Mouse (Mus musculus): ENCODE measurements around the gene Stac2. TPM values are rescaled to one million over a fixed set of nuclear protein-coding genes. Genes with fewer than 3 reads are reported as not detected.

The Stac2 gene
- polyA plus RNA-seq, 1 experiment from 2014 or later, result 0.86 TPM

GRCm38 (mm10) chr11:98016177-98016576 lies 37.1 kb downstream of the Stac2 start:
- peaks cover 17% of the 10 kb centered on the region for H3K4me1 ChIP-seq (replicated peaks; ENCODE audit: control insufficient read depth, insufficient read depth, low read length)
- 91% methylated on average over 5 of the region's 5 CpGs for WGBS
- no peaks in the 10 kb centered on the region for H3K36me3 ChIP-seq (ENCODE audit: control insufficient read depth, insufficient read depth, low read length)
- no peaks in the 10 kb centered on the region for H3K27me3 ChIP-seq (ENCODE audit: control insufficient read depth, insufficient read depth, low read length)
- no peaks in the 10 kb centered on the region for H3K9me3 ChIP-seq (ENCODE audit: control insufficient read depth, low read length)
- DNase-seq (ENCODE audit: low spot score) (no peak), ATAC-seq (replicated peaks; ENCODE audit: low FRiP score) (no peak)
- H3K9ac ChIP-seq (ENCODE audit: low read length), result no peak overlapping the region
- H3K4me2 ChIP-seq (ENCODE audit: low read depth, low read length, severe bottlenecking), result no peak overlapping the region
- no peak overlapping the region for H3K4me3 ChIP-seq (ENCODE audit: low read depth, low read length)
- H3K27ac ChIP-seq (ENCODE audit: low read depth, low read length), result no peak overlapping the region

- ATAC-seq (replicated peaks; ENCODE audit: low FRiP score), result no peak
These were observed 40.4 kb downstream of the Stac2 start for GRCm38 (mm10) chr11:98012831-98013230.

GRCm38 (mm10) chr11:98011716-98012115 lies 41.5 kb downstream of the Stac2 start:
- DNase-seq (ENCODE audit: low spot score) (no peak), ATAC-seq (replicated peaks; ENCODE audit: low FRiP score) (no peak)
- no peak overlapping the region for H3K4me2 ChIP-seq (ENCODE audit: low read depth, low read length, severe bottlenecking)
- H3K4me1 ChIP-seq (replicated peaks; ENCODE audit: control insufficient read depth, insufficient read depth, low read length), result no peaks in the 10 kb centered on the region
- no peaks in the 10 kb centered on the region for H3K27me3 ChIP-seq (ENCODE audit: control insufficient read depth, insufficient read depth, low read length)
- no peak overlapping the region for H3K27ac ChIP-seq (ENCODE audit: low read depth, low read length)
- H3K9ac ChIP-seq (ENCODE audit: low read length), result no peak overlapping the region
- no peaks in the 10 kb centered on the region for H3K9me3 ChIP-seq (ENCODE audit: control insufficient read depth, low read length)
- H3K36me3 ChIP-seq (ENCODE audit: control insufficient read depth, insufficient read depth, low read length), result no peaks in the 10 kb centered on the region; the same call in 1 of the 2 replicates
- WGBS, result 77% methylated on average over 9 of the region's 9 CpGs
- no peak overlapping the region for H3K4me3 ChIP-seq (ENCODE audit: low read depth, low read length)

More at GRCm38 (mm10) chr11:98012831-98013230, 40.4 kb downstream of the Stac2 start:
- no peaks in the 10 kb centered on the region; the same call in 1 of the 2 replicates for H3K36me3 ChIP-seq (ENCODE audit: control insufficient read depth, insufficient read depth, low read length)
- WGBS, result 85% methylated on average over 10 of the region's 10 CpGs
- DNase-seq (ENCODE audit: low spot score), result no peak
- no peak overlapping the region for H3K9ac ChIP-seq (ENCODE audit: low read length)
- H3K27ac ChIP-seq (ENCODE audit: low read depth, low read length), result no peak overlapping the region
- H3K4me3 ChIP-seq (ENCODE audit: low read depth, low read length), result no peak overlapping the region
- H3K4me2 ChIP-seq (ENCODE audit: low read depth, low read length, severe bottlenecking), result no peak overlapping the region
- no peaks in the 10 kb centered on the region for H3K4me1 ChIP-seq (replicated peaks; ENCODE audit: control insufficient read depth, insufficient read depth, low read length)
- no peaks in the 10 kb centered on the region for H3K9me3 ChIP-seq (ENCODE audit: control insufficient read depth, low read length)
- no peaks in the 10 kb centered on the region for H3K27me3 ChIP-seq (ENCODE audit: control insufficient read depth, insufficient read depth, low read length)

- Histone ChIP-seq H3K4me3 (ENCODE audit: low read depth, low read length) (no peak overlapping the region), H3K36me3 (ENCODE audit: control insufficient read depth, insufficient read depth, low read length) (no peaks in the 10 kb centered on the region; the same call in 1 of the 2 replicates), H3K4me2 (ENCODE audit: low read depth, low read length, severe bottlenecking) (no peak overlapping the region), H3K9me3 (ENCODE audit: control insufficient read depth, low read length) (no peaks in the 10 kb centered on the region), H3K27me3 (ENCODE audit: control insufficient read depth, insufficient read depth, low read length) (no peaks in the 10 kb centered on the region), H3K4me1 (replicated peaks; ENCODE audit: control insufficient read depth, insufficient read depth, low read length) (peaks cover 5% of the 10 kb centered on the region; the same call in 1 of the 2 replicates), H3K27ac (ENCODE audit: low read depth, low read length) (no peak overlapping the region), H3K9ac (ENCODE audit: low read length) (no peak overlapping the region)
- WGBS, result 89% methylated on average over 11 of the region's 11 CpGs
- DNase-seq (ENCODE audit: low spot score) (no peak), ATAC-seq (replicated peaks; ENCODE audit: low FRiP score) (no peak)
These were observed 45.2 kb downstream of the Stac2 start for GRCm38 (mm10) chr11:98008087-98008486.

GRCm38 (mm10) chr11:98005686-98006085 lies 47.6 kb downstream of the Stac2 start:
- H3K4me3 ChIP-seq (ENCODE audit: low read depth, low read length), result no peak overlapping the region
- no peak overlapping the region for H3K9ac ChIP-seq (ENCODE audit: low read length)
- no peak overlapping the region for H3K4me2 ChIP-seq (ENCODE audit: low read depth, low read length, severe bottlenecking)
- H3K36me3 ChIP-seq (ENCODE audit: control insufficient read depth, insufficient read depth, low read length), result no peaks in the 10 kb centered on the region; the same call in 1 of the 2 replicates
- no peaks in the 10 kb centered on the region for H3K9me3 ChIP-seq (ENCODE audit: control insufficient read depth, low read length)
- WGBS, result 85% methylated on average over 10 of the region's 10 CpGs
- no peak for ATAC-seq (replicated peaks; ENCODE audit: low FRiP score)
- H3K27ac ChIP-seq (ENCODE audit: low read depth, low read length), result no peak overlapping the region
- H3K4me1 ChIP-seq (replicated peaks; ENCODE audit: control insufficient read depth, insufficient read depth, low read length), result peaks cover 18% of the 10 kb centered on the region
- peaks cover 4% of the 10 kb centered on the region for H3K27me3 ChIP-seq (ENCODE audit: control insufficient read depth, insufficient read depth, low read length)
- DNase-seq (ENCODE audit: low spot score), result no peak

- no peak for DNase-seq (ENCODE audit: low spot score)
- Histone ChIP-seq H3K4me1 (replicated peaks; ENCODE audit: control insufficient read depth, insufficient read depth, low read length) (peaks cover 18% of the 10 kb centered on the region), H3K36me3 (ENCODE audit: control insufficient read depth, insufficient read depth, low read length) (no peaks in the 10 kb centered on the region; the same call in 1 of the 2 replicates), H3K27ac (ENCODE audit: low read depth, low read length) (no peak overlapping the region), H3K27me3 (ENCODE audit: control insufficient read depth, insufficient read depth, low read length) (peaks cover 4% of the 10 kb centered on the region), H3K4me3 (ENCODE audit: low read depth, low read length) (no peak overlapping the region), H3K9ac (ENCODE audit: low read length) (no peak overlapping the region), H3K9me3 (ENCODE audit: control insufficient read depth, low read length) (no peaks in the 10 kb centered on the region), H3K4me2 (ENCODE audit: low read depth, low read length, severe bottlenecking) (no peak overlapping the region)
- no peak for ATAC-seq (replicated peaks; ENCODE audit: low FRiP score)
- 41% methylated on average over 13 of the region's 13 CpGs for WGBS
These were observed 48.2 kb downstream of the Stac2 start for GRCm38 (mm10) chr11:98005076-98005475.

- ATAC-seq (replicated peaks; ENCODE audit: low FRiP score) (no peak), DNase-seq (ENCODE audit: low spot score) (no peak)
- Histone ChIP-seq H3K27me3 (ENCODE audit: control insufficient read depth, insufficient read depth, low read length) (peaks cover 4% of the 10 kb centered on the region), H3K9me3 (ENCODE audit: control insufficient read depth, low read length) (no peaks in the 10 kb centered on the region), H3K27ac (ENCODE audit: low read depth, low read length) (no peak overlapping the region), H3K4me1 (replicated peaks; ENCODE audit: control insufficient read depth, insufficient read depth, low read length) (peaks cover 18% of the 10 kb centered on the region), H3K4me3 (ENCODE audit: low read depth, low read length) (no peak overlapping the region), H3K36me3 (ENCODE audit: control insufficient read depth, insufficient read depth, low read length) (no peaks in the 10 kb centered on the region; the same call in 1 of the 2 replicates), H3K9ac (ENCODE audit: low read length) (no peak overlapping the region), H3K4me2 (ENCODE audit: low read depth, low read length, severe bottlenecking) (no peak overlapping the region)
- 85% methylated on average over 8 of the region's 8 CpGs for WGBS
These were observed 49.1 kb downstream of the Stac2 start for GRCm38 (mm10) chr11:98004161-98004560.

GRCm38 (mm10) chr11:98003171-98003671 lies 50.0 kb downstream of the Stac2 start:
- DNase-seq (ENCODE audit: low spot score) (peak; percentile 75), ATAC-seq (replicated peaks; ENCODE audit: low FRiP score) (peak; percentile 55; the same call in 1 of the 2 replicates)
- H3K4me3 ChIP-seq (ENCODE audit: low read depth, low read length), result 0 out of 2 replicates have a peak overlapping the region, but pooled peaks have one; percentile 3
- peak overlapping the region; percentile 31; the same call in 1 of the 2 replicates for H3K4me2 ChIP-seq (ENCODE audit: low read depth, low read length, severe bottlenecking)
- WGBS, result 32% methylated on average over 17 of the region's 17 CpGs
- peaks cover 18% of the 10 kb centered on the region for H3K4me1 ChIP-seq (replicated peaks; ENCODE audit: control insufficient read depth, insufficient read depth, low read length)
- H3K36me3 ChIP-seq (ENCODE audit: control insufficient read depth, insufficient read depth, low read length), result no peaks in the 10 kb centered on the region; the same call in 1 of the 2 replicates
- no peaks in the 10 kb centered on the region for H3K9me3 ChIP-seq (ENCODE audit: control insufficient read depth, low read length)
- H3K27me3 ChIP-seq (ENCODE audit: control insufficient read depth, insufficient read depth, low read length), result peaks cover 4% of the 10 kb centered on the region
- peak overlapping the region; percentile 6; the same call in 1 of the 2 replicates for H3K9ac ChIP-seq (ENCODE audit: low read length)
- H3K27ac ChIP-seq (ENCODE audit: low read depth, low read length), result no peak overlapping the region

GRCm38 (mm10) chr11:98002627-98003026 lies 50.6 kb downstream of the Stac2 start:
- Histone ChIP-seq H3K36me3 (ENCODE audit: control insufficient read depth, insufficient read depth, low read length) (no peaks in the 10 kb centered on the region; the same call in 1 of the 2 replicates), H3K4me3 (ENCODE audit: low read depth, low read length) (0 out of 2 replicates have a peak overlapping the region, but pooled peaks have one; percentile 3), H3K27ac (ENCODE audit: low read depth, low read length) (no peak overlapping the region), H3K4me2 (ENCODE audit: low read depth, low read length, severe bottlenecking) (peak overlapping the region; percentile 31; the same call in 1 of the 2 replicates), H3K9ac (ENCODE audit: low read length) (peak overlapping the region; percentile 6; the same call in 1 of the 2 replicates), H3K9me3 (ENCODE audit: control insufficient read depth, low read length) (no peaks in the 10 kb centered on the region), H3K27me3 (ENCODE audit: control insufficient read depth, insufficient read depth, low read length) (peaks cover 4% of the 10 kb centered on the region), H3K4me1 (replicated peaks; ENCODE audit: control insufficient read depth, insufficient read depth, low read length) (peaks cover 18% of the 10 kb centered on the region)
- ATAC-seq (replicated peaks; ENCODE audit: low FRiP score) (no peak; the same call in 1 of the 2 replicates), DNase-seq (ENCODE audit: low spot score) (peak; percentile 92)
- WGBS, result 7% methylated on average over 12 of the region's 12 CpGs
